Mouse (Mus musculus): ENCODE data around the gene Armc3. TPM values are rescaled to one million over a fixed set of nuclear protein-coding genes. Genes with fewer than 3 reads are reported as not detected.

Gene Armc3
- 2.1 and 2.2 TPM in 2 replicates for polyA plus RNA-seq (2015; fragmentation: Nextera tagmentation; extraction: Ambion mirVana)

DNA sequence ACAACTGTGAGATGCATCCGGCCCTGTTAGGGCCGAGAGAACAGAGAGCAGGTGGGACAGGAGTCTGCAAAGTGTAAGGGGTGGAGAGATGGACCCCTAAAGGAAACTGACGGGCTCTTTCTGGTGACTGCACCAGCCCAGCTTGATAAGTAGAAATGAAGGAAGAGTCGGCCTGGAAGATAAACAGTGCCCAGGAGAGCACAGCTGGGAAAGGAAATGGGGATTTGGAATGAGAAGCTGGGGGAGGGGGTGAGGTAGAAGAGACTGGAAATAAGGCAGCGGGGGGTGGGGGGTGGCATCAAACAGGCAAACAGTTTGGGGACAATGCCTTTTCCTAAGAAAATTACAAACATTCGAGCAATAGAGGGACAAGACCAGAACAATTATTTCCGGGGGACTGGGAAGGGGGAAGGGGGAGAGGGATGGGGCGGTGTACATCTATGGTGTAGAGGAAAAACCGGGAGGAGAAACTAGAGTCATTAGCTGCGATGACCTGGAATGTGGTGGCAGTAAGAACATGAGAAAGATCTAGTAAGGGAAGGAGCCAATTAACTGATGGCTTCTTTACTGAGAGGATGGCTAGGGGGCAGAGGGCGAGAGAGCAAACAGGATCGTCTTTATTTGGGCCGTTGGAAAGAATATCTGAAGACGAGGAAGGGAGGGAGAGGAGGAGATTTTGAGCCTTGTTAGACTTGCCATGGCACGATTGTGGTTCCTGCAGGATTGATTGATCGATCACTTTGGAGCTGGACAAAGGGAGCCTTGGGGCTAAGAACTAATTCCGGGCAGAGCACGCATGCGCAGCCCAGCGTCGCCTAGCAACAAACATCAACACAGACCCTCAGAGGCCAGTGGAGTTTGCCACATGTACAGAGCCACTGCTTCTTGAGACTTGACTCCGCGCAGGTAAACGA, at the start of gene Armc3:
Gene Armc3, plus strand, starts transcription at position 851 of the 914 bp plus-strand sequence.
- H3K9ac ChIP-seq (ENCODE audit: low read depth, low read length): peak within 1 kb of the TSS; percentile 47
- peak; percentile 99 for ATAC-seq
- WGBS: 12% methylated on average over 24 of the region's 24 CpGs

GRCm38 (mm10) chr2:19152687-19153086, 46.4 kb upstream of the Armc3 start:
- Histone ChIP-seq H3K27me3 (ENCODE audit: control insufficient read depth, insufficient read depth, low read depth, low read length) (no peaks in the 10 kb centered on the region), H3K9me3 (replicated peaks; ENCODE audit: control insufficient read depth, low read length, poor library complexity, severe bottlenecking) (no peaks in the 10 kb centered on the region), H3K4me1 (ENCODE audit: control insufficient read depth, insufficient read depth, low read length) (no peaks in the 10 kb centered on the region), H3K36me3 (ENCODE audit: control insufficient read depth, insufficient read depth, low read length) (no peaks in the 10 kb centered on the region), H3K27ac (ENCODE audit: low read length) (no peak overlapping the region), H3K4me2 (ENCODE audit: low read length) (no peak overlapping the region), H3K4me3 (ENCODE audit: low read depth, low read length) (no peak overlapping the region), H3K9ac (ENCODE audit: low read depth, low read length) (no peak overlapping the region)
- 75% methylated on average over 1 of the region's 1 CpGs for WGBS
- ATAC-seq: no peak

More for the DNA sequence above, at the start of gene Armc3:
- Histone ChIP-seq H3K4me1 (ENCODE audit: control insufficient read depth, insufficient read depth, low read length) (0 out of 2 replicates have a peak, but pooled peaks cover 2% of the 10 kb centered on the region), H3K27ac (ENCODE audit: low read length) (peak within 1 kb of the TSS; percentile 63), H3K9me3 (replicated peaks; ENCODE audit: control insufficient read depth, low read length, poor library complexity, severe bottlenecking) (no peaks in the 10 kb centered on the region), H3K36me3 (ENCODE audit: control insufficient read depth, insufficient read depth, low read length) (no peaks in the 10 kb centered on the region), H3K4me3 (ENCODE audit: low read depth, low read length) (peak within 1 kb of the TSS; percentile 42), H3K4me2 (ENCODE audit: low read length) (peak within 1 kb of the TSS; percentile 81), H3K27me3 (ENCODE audit: control insufficient read depth, insufficient read depth, low read depth, low read length) (no peaks in the 10 kb centered on the region)

DNA sequence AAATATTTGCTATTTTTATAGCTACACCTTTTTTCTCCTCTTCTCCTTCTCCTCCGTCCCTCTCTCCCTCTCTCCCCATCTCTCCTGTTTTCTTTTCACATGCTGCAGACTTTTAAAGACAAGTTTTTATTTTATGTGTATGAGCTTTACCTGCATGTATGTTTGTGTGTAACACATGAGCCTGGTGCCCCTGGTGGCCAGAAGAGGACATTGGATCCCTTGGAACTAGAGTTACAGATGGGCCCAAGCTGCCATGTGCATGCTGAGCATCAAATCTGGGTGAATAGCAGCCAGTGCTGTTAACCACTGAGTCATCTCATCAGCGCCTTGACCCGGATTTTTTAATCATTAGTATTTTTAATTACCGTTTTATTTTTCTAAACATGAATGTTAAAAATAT, 42.9 kb upstream of the Armc3 start:
- peaks cover 3% of the 10 kb centered on the region; the same call in 1 of the 2 replicates for H3K4me1 ChIP-seq (ENCODE audit: control insufficient read depth, insufficient read depth, low read length)
- H3K9me3 ChIP-seq (replicated peaks; ENCODE audit: control insufficient read depth, low read length, poor library complexity, severe bottlenecking): no peaks in the 10 kb centered on the region
- H3K4me3 ChIP-seq (ENCODE audit: low read depth, low read length): no peak overlapping the region
- H3K9ac ChIP-seq (ENCODE audit: low read depth, low read length): no peak overlapping the region
- no peak overlapping the region for H3K27ac ChIP-seq (ENCODE audit: low read length)
- 67% methylated on average over 4 of the region's 4 CpGs for WGBS
- H3K27me3 ChIP-seq (ENCODE audit: control insufficient read depth, insufficient read depth, low read depth, low read length): no peaks in the 10 kb centered on the region
- no peak for ATAC-seq
- H3K36me3 ChIP-seq (ENCODE audit: control insufficient read depth, insufficient read depth, low read length): no peaks in the 10 kb centered on the region
- H3K4me2 ChIP-seq (ENCODE audit: low read length): no peak overlapping the region

DNA sequence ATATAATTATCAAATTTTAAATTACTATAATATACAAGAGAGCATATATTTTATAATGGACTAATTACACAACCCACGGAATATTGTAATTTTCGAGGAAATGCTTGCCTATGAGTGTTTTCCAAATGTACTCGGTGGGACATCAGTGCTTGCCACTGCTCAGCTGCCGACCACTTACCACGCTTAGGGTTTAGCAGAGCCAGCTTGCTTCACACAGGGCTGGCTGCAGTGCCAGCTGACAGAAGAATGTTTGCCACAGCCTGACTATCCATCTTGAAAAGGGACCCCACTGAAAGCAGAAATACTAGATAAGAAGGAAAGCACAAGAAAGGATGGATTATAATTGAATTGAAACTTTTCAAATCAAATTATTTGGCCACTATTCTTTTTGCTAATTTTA, 39.6 kb upstream of the Armc3 start:
- H3K4me3 ChIP-seq (ENCODE audit: low read depth, low read length): no peak overlapping the region
- no peaks in the 10 kb centered on the region for H3K9me3 ChIP-seq (replicated peaks; ENCODE audit: control insufficient read depth, low read length, poor library complexity, severe bottlenecking)
- no peaks in the 10 kb centered on the region for H3K36me3 ChIP-seq (ENCODE audit: control insufficient read depth, insufficient read depth, low read length)
- no peak overlapping the region for H3K9ac ChIP-seq (ENCODE audit: low read depth, low read length)
- ATAC-seq: no peak
- H3K4me2 ChIP-seq (ENCODE audit: low read length): no peak overlapping the region
- no peak overlapping the region for H3K27ac ChIP-seq (ENCODE audit: low read length)
- H3K27me3 ChIP-seq (ENCODE audit: control insufficient read depth, insufficient read depth, low read depth, low read length): no peaks in the 10 kb centered on the region
- WGBS: 55% methylated on average over 5 of the region's 5 CpGs
- peaks cover 3% of the 10 kb centered on the region; the same call in 1 of the 2 replicates for H3K4me1 ChIP-seq (ENCODE audit: control insufficient read depth, insufficient read depth, low read length)

- ATAC-seq: no peak
- WGBS: 12% methylated on average over 8 of the region's 8 CpGs
- Histone ChIP-seq H3K27me3 (ENCODE audit: control insufficient read depth, insufficient read depth, low read depth, low read length) (no peaks in the 10 kb centered on the region), H3K4me2 (ENCODE audit: low read length) (no peak overlapping the region), H3K36me3 (ENCODE audit: control insufficient read depth, insufficient read depth, low read length) (no peaks in the 10 kb centered on the region), H3K27ac (ENCODE audit: low read length) (no peak overlapping the region), H3K9me3 (replicated peaks; ENCODE audit: control insufficient read depth, low read length, poor library complexity, severe bottlenecking) (no peaks in the 10 kb centered on the region), H3K4me1 (ENCODE audit: control insufficient read depth, insufficient read depth, low read length) (peaks cover 3% of the 10 kb centered on the region; the same call in 1 of the 2 replicates), H3K4me3 (ENCODE audit: low read depth, low read length) (no peak overlapping the region), H3K9ac (ENCODE audit: low read depth, low read length) (no peak overlapping the region)
Measured at GRCm38 (mm10) chr2:19160368-19161114, 38.6 kb upstream of the Armc3 start.

DNA sequence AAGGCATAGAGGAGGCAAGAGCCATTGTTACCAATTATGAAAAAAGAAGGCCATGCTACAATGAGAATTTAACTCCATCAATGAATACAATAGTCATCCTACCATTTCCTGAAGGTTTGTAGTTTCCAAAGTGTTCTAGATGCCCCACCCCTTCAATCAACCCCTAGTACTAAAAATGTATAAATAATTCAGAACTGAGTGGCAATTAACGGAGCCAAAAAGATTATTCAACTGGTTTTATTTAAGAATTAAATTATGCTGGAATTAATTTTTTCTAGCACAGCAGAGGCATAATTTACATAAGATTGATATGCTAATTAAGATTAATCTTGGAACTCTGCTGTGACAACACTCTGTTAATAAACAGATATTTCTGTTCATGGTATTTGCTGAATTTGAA, 34.9 kb upstream of the Armc3 start:
- 33% methylated on average over 1 of the region's 1 CpGs for WGBS
- ATAC-seq: 0 out of 2 replicates have a peak, but pooled peaks have one; percentile 58

DNA sequence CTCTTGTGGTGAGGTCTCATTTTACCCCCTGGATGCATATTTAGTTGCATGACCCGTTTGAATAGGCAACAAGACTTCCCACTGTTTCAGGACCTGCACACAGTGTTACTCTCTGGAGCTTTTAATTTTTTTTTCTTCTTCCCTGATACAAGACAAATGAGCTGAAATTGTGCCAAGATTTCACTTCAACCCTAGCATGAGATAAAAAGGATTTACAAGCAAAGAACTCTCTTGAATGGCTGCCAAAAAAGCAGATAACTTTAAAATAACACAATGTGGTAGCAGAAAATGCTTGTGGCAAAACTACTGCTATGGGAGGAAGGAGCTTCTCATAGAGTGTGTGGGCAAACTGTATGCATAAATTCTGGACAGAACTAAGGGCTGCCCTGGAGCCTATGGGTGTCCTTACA, 22.3 kb upstream of the Armc3 start:
- Histone ChIP-seq H3K4me2 (ENCODE audit: low read length) (no peak overlapping the region), H3K27ac (ENCODE audit: low read length) (no peak overlapping the region), H3K36me3 (ENCODE audit: control insufficient read depth, insufficient read depth, low read length) (no peaks in the 10 kb centered on the region), H3K9ac (ENCODE audit: low read depth, low read length) (no peak overlapping the region), H3K4me3 (ENCODE audit: low read depth, low read length) (no peak overlapping the region), H3K9me3 (replicated peaks; ENCODE audit: control insufficient read depth, low read length, poor library complexity, severe bottlenecking) (no peaks in the 10 kb centered on the region), H3K4me1 (ENCODE audit: control insufficient read depth, insufficient read depth, low read length) (peaks cover 3% of the 10 kb centered on the region; the same call in 1 of the 2 replicates), H3K27me3 (ENCODE audit: control insufficient read depth, insufficient read depth, low read depth, low read length) (peaks cover 2% of the 10 kb centered on the region; the same call in 1 of the 2 replicates)
- 17% methylated on average over 1 of the region's 1 CpGs for whole genome bisulfite sequencing
- ATAC-seq: no peak

More for the DNA sequence above, 34.9 kb upstream of the Armc3 start:
- H3K27ac ChIP-seq (ENCODE audit: low read length): no peak overlapping the region
- no peaks in the 10 kb centered on the region for H3K36me3 ChIP-seq (ENCODE audit: control insufficient read depth, insufficient read depth, low read length)
- no peak overlapping the region for H3K4me2 ChIP-seq (ENCODE audit: low read length)
- no peak overlapping the region for H3K9ac ChIP-seq (ENCODE audit: low read depth, low read length)
- no peak overlapping the region for H3K4me3 ChIP-seq (ENCODE audit: low read depth, low read length)
- H3K27me3 ChIP-seq (ENCODE audit: control insufficient read depth, insufficient read depth, low read depth, low read length): no peaks in the 10 kb centered on the region
- H3K4me1 ChIP-seq (ENCODE audit: control insufficient read depth, insufficient read depth, low read length): peaks cover 3% of the 10 kb centered on the region; the same call in 1 of the 2 replicates
- H3K9me3 ChIP-seq (replicated peaks; ENCODE audit: control insufficient read depth, low read length, poor library complexity, severe bottlenecking): no peaks in the 10 kb centered on the region

GRCm38 (mm10) chr2:19199366-19199853, 308 bp downstream of the Armc3 start:
- Histone ChIP-seq H3K27me3 (ENCODE audit: control insufficient read depth, insufficient read depth, low read depth, low read length) (no peaks in the 10 kb centered on the region), H3K27ac (ENCODE audit: low read length) (peak overlapping the region; percentile 63; the same call in 1 of the 2 replicates), H3K4me3 (ENCODE audit: low read depth, low read length) (peak overlapping the region; percentile 42), H3K4me1 (ENCODE audit: control insufficient read depth, insufficient read depth, low read length) (0 out of 2 replicates have a peak, but pooled peaks cover 2% of the 10 kb centered on the region), H3K36me3 (ENCODE audit: control insufficient read depth, insufficient read depth, low read length) (no peaks in the 10 kb centered on the region), H3K4me2 (ENCODE audit: low read length) (peak overlapping the region; percentile 81), H3K9me3 (replicated peaks; ENCODE audit: control insufficient read depth, low read length, poor library complexity, severe bottlenecking) (no peaks in the 10 kb centered on the region), H3K9ac (ENCODE audit: low read depth, low read length) (peak overlapping the region; percentile 47)
- peak; percentile 75 for ATAC-seq
- WGBS: 22% methylated on average over 13 of the region's 13 CpGs

Measured in midbrain, embryonic 16.5 days (tissue).